Mouse (Mus musculus) brain, embryonic 14.5 days (tissue): ENCODE results near the gene Snd1. TPM values are rescaled to one million over a fixed set of nuclear protein-coding genes. Genes with fewer than 3 reads are reported as not detected.

Experiments
- DNase-seq: peaks from one replicate; pipeline ENCODE4 v3.0.0-alpha.2; 2011; ENCODE audit warnings: low read depth
- CTCF ChIP-seq: fragments of 200-500 bp; IDR thresholded peaks from 2 replicates; pipeline ENCODE4 v1.5.1; 2012; ENCODE audit warnings: inconsistent platforms, mild to moderate bottlenecking, moderate library complexity, borderline replicate concordance; ENCODE audit not compliant: insufficient read depth, insufficient read length; ENCODE audit errors: extremely low read depth
- POLR2A ChIP-seq: fragments of 200-500 bp; IDR thresholded peaks from 2 replicates; pipeline ENCODE4 v1.6.1; 2012; ENCODE audit warnings: mild to moderate bottlenecking, inconsistent platforms, borderline replicate concordance; ENCODE audit not compliant: poor library complexity, insufficient read depth, insufficient read length, severe bottlenecking; ENCODE audit errors: extremely low read depth
- polyA plus RNA-seq: library from polyadenylated mRNA; depleted of rRNA; stranded (reverse); fragments of >200 nt; gene quantifications from 2 replicates; pipeline ENCODE4 v1.2.3, GENCODE M21; 2012

The Snd1 gene
- polyA plus RNA-seq, 1 experiment = 73.1 TPM

GRCm38 (mm10) chr6:28756306-28757018 lies 281.5 kb downstream of the Snd1 start:
- DNase-seq = peak; percentile 96
- TF ChIP-seq POLR2A (no peak), CTCF (no peak)

- TF ChIP-seq POLR2A (no peak), CTCF (no peak)
- DNase-seq = no peak
Measured at GRCm38 (mm10) chr6:28758293-28758692, 283.4 kb downstream of the Snd1 start.

- TF ChIP-seq POLR2A (no peak), CTCF (no peak)
- DNase-seq = no peak
Measured at GRCm38 (mm10) chr6:28761728-28762127, 286.8 kb downstream of the Snd1 start.

- no peak for TF ChIP-seq CTCF
- no peak for DNase-seq
Measured at GRCm38 (mm10) chr6:28762132-28762775, 287.3 kb downstream of the Snd1 start.

GRCm38 (mm10) chr6:28766622-28767021 lies 291.7 kb downstream of the Snd1 start:
- no peak for DNase-seq
- TF ChIP-seq CTCF = no peak
- no peak for TF ChIP-seq POLR2A

GRCm38 (mm10) chr6:28767891-28768481 lies 293.0 kb downstream of the Snd1 start:
- TF ChIP-seq CTCF (no peak), POLR2A (no peak)

GRCm38 (mm10) chr6:28771331-28771730 lies 296.4 kb downstream of the Snd1 start:
- no peak for DNase-seq
- TF ChIP-seq CTCF = no peak

More at GRCm38 (mm10) chr6:28767891-28768481, 293.0 kb downstream of the Snd1 start:
- DNase-seq = no peak

GRCm38 (mm10) chr6:28781696-28782095 lies 306.8 kb downstream of the Snd1 start:
- DNase-seq = no peak
- no peak for TF ChIP-seq POLR2A
- TF ChIP-seq CTCF = no peak

GRCm38 (mm10) chr6:28783082-28783647 lies 308.2 kb downstream of the Snd1 start:
- TF ChIP-seq POLR2A (no peak), CTCF (no peak)
- DNase-seq = peak; percentile 43

GRCm38 (mm10) chr6:28783953-28784352 lies 309.0 kb downstream of the Snd1 start:
- TF ChIP-seq CTCF = no peak
- no peak for TF ChIP-seq POLR2A
- peak; percentile 57 for DNase-seq

GRCm38 (mm10) chr6:28785770-28786169 lies 310.8 kb downstream of the Snd1 start:
- no peak for DNase-seq
- TF ChIP-seq CTCF (no peak), POLR2A (no peak)
